Mouse (Mus musculus) heart, postnatal 0 days (tissue): ENCODE measurements around the gene Fam193a. TPM values are rescaled to one million over a fixed set of nuclear protein-coding genes. Genes with fewer than 3 reads are reported as not detected.
A peak's percentile ranks its signal among the peaks of the same experiment; 100 is the strongest.

Experiments used
- ATAC-seq: fragments of 200-750 bp; cut with Nextera tagmentation; 2 replicates; pipeline ENCODE4 v1.8.0; 2017; ENCODE audit warnings: low read depth, moderate number of reproducible peaks, moderate library complexity; ENCODE audit not compliant: insufficient read depth
- DNase-seq: peaks from one replicate; pipeline ENCODE4 v3.0.0-alpha.2; 2016; ENCODE audit warnings: low spot score
- H3K27ac ChIP-seq: fragments of 300-500 bp; sonication (generic); 2 replicates; pipeline ENCODE4 v1.5.1; 2014; ENCODE audit warnings: low read depth, mild to moderate bottlenecking
- H3K27me3 ChIP-seq: fragments of 300-500 bp; sonication (generic); 2 replicates; pipeline ENCODE4 v1.6.1; 2014; ENCODE audit warnings: low read length, mixed read lengths; ENCODE audit not compliant: control insufficient read depth, insufficient read depth
- H3K36me3 ChIP-seq: fragments of 300-500 bp; sonication (generic); replicated peaks from 2 replicates; pipeline ENCODE4 v1.6.1; 2014; ENCODE audit warnings: low read length, mixed read lengths; ENCODE audit not compliant: control insufficient read depth, insufficient read depth
- H3K4me1 ChIP-seq: fragments of 300-500 bp; sonication (generic); 2 replicates; pipeline ENCODE4 v1.6.1; 2014; ENCODE audit warnings: antibody characterized with exemption; ENCODE audit not compliant: control insufficient read depth, insufficient read depth
- H3K4me2 ChIP-seq: fragments of 300-500 bp; sonication (generic); 2 replicates; pipeline ENCODE4 v1.6.1; 2014; ENCODE audit warnings: low read depth, mild to moderate bottlenecking, low read length, moderate library complexity
- H3K4me3 ChIP-seq: fragments of 300-500 bp; sonication (generic); 2 replicates; pipeline ENCODE4 v1.5.1; 2014; ENCODE audit warnings: low read depth, low read length
- H3K9ac ChIP-seq: fragments of 300-500 bp; sonication (generic); replicated peaks from 2 replicates; pipeline ENCODE4 v1.6.1; 2014; ENCODE audit warnings: low read depth, low read length, mixed read lengths
- H3K9me3 ChIP-seq: fragments of 300-500 bp; sonication (generic); replicated peaks from 2 replicates; pipeline ENCODE4 v1.6.1; 2016; ENCODE audit warnings: low read length; ENCODE audit not compliant: control insufficient read depth
- CTCF ChIP-seq: IDR thresholded peaks from 2 replicates; pipeline ENCODE4 v1.5.1; 2016; ENCODE audit warnings: antibody characterized with exemption, control low read depth, low read depth
- EP300 ChIP-seq: IDR thresholded peaks from 2 replicates; pipeline ENCODE4 v1.6.1; 2016; ENCODE audit warnings: antibody characterized with exemption, low read depth
- WGBS: fragments of 180-500 bp; shearing (Covaris S2); extraction: QIAGEN DNeasy Blood & Tissue Kit; methylation state at CpG from one replicate; pipeline ENCODE4 v1.1.7; 2014; 5-methylcytosine and 5-hydroxymethylcytosine counted together
- polyA plus RNA-seq: library from polyadenylated mRNA; unstranded; fragments of >200 nt; fragmentation: Nextera tagmentation; extraction: Ambion mirVana; gene quantifications from 2 replicates; pipeline ENCODE4 v1.2.1, GENCODE M21; 2015
- total RNA-seq: library from RNA; depleted of rRNA; stranded (reverse); fragments of >200 nt; gene quantifications from 2 replicates; pipeline ENCODE4 v1.2.3, GENCODE M21; 2014; ENCODE audit warnings: low replicate concordance

The Fam193a gene
- total and polyA plus RNA-seq, 2 experiments from 2014 or later = 5.4 to 31.0 TPM

DNA sequence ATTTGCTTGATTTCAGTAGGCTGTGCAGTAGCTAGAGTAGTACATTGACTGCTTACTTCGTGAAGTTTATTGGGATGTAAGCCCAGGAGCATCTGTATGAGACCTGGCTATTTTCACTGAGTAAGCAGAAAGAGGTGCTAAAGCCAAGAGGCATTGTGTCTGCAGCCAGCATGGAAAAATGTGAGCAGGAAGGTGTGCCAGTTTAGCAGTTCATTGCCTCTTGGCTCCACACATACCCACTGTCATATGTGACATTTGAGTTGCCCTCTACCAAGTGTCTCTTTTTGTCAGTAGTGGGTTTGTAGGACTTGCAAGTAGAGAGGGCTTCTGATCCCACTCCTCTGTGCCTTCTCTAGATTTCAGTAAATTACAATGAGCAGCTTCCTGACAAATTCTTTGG is 28.6 kb downstream of the Fam193a start:
- Histone ChIP-seq H3K9me3 (no peaks in the 10 kb centered on the region), H3K9ac (no peak overlapping the region), H3K4me2 (no peak overlapping the region), H3K36me3 (no peaks in the 10 kb centered on the region), H3K4me1 (peaks cover 36% of the 10 kb centered on the region), H3K27me3 (no peaks in the 10 kb centered on the region), H3K4me3 (no peak overlapping the region), H3K27ac (no peak overlapping the region)
- ATAC-seq = no peak
- TF ChIP-seq CTCF = no peak
- no peak for TF ChIP-seq EP300
- WGBS = 44% methylated on average over 1 of the region's 1 CpGs
- no peak for DNase-seq

DNA sequence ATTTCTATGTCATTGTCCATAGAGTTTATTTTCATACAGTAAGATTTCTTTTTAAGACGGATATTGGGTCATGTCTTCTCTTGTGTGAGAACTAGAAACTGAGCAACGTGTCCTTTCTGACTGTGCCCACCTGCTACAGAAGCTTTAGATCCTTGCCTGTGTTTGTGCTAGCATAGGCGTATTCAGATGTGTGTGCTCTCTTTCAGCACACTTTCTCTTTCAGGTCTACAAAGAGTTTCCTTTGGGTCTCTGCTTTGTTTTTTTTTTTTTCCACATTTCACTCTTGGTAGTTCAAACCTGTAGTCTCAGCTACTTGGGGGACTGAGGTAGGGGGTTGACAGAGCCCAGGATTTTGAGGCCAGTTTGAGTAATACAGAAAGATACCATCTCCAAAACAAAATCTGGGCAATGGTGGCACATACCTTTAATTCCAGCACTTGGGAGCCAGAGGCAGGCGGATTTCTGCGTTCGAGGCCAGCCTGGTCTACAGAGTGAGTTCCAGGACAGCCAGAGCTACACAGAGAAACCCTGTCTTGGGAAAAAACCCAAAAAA is 37.7 kb downstream of the Fam193a start:
- TF ChIP-seq EP300 (no peak), CTCF (no peak)
- Histone ChIP-seq H3K4me2 (no peak overlapping the region), H3K27me3 (no peaks in the 10 kb centered on the region), H3K9me3 (no peaks in the 10 kb centered on the region), H3K27ac (no peak overlapping the region), H3K4me3 (no peak overlapping the region), H3K4me1 (peaks cover 35% of the 10 kb centered on the region), H3K9ac (no peak overlapping the region), H3K36me3 (0 out of 2 replicates have a peak, but pooled peaks cover under 1% of the 10 kb centered on the region)
- 82% methylated on average over 6 of the region's 6 CpGs for WGBS
- DNase-seq (no peak), ATAC-seq (no peak)

DNA sequence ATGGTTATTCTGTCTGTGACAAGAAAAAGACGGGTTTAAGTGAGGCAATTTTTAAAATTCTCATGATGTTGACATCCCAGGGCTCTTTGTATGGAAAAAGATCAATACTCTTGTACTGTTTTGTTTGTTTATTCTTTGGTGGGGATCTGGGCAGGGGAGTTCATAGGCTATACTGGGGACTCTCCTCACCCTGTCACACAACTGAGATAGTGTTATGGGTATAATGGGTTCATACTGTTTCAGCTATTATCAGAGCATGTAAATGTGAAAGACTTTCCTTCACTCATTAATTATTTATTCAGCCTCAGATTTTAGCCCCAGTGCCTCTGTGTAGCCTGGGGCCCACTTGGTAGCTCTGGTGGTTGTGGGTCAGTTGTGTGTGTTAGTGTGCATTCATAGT is 39.3 kb downstream of the Fam193a start:
- ATAC-seq (no peak), DNase-seq (no peak)
- Histone ChIP-seq H3K36me3 (0 out of 2 replicates have a peak, but pooled peaks cover 5% of the 10 kb centered on the region), H3K9ac (no peak overlapping the region), H3K4me1 (peaks cover 25% of the 10 kb centered on the region), H3K4me3 (no peak overlapping the region), H3K27me3 (no peaks in the 10 kb centered on the region), H3K4me2 (no peak overlapping the region), H3K9me3 (no peaks in the 10 kb centered on the region), H3K27ac (no peak overlapping the region)
- WGBS = 84% methylated on average over 1 of the region's 1 CpGs
- no peak for TF ChIP-seq CTCF
- no peak for TF ChIP-seq EP300

DNA sequence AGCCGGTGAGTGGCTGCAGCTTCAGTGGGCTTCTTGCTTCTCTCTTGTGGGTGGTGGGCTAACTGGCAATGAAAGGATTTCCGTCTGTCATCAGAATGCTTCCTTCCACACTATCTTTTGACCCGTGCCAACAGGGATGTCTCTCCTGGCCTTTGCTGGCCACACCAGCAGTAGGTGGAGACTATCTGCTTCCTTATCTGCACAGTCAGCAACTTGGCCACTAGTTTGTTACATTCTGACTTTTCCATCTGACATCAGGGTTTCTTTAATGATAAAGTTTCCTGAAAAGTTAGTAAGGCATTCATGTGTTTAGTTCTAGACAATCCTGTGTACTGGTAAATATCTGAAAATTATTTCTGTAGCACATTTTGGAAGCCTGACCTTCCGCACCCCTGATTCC is 41.1 kb downstream of the Fam193a start:
- WGBS = 36% methylated on average over 4 of the region's 4 CpGs
- Histone ChIP-seq H3K4me3 (no peak overlapping the region), H3K4me1 (peaks cover 22% of the 10 kb centered on the region), H3K27me3 (no peaks in the 10 kb centered on the region), H3K9me3 (no peaks in the 10 kb centered on the region), H3K9ac (no peak overlapping the region), H3K4me2 (no peak overlapping the region), H3K36me3 (0 out of 2 replicates have a peak, but pooled peaks cover 7% of the 10 kb centered on the region), H3K27ac (peak overlapping the region; percentile 34; the same call in 1 of the 2 replicates)
- DNase-seq (no peak), ATAC-seq (no peak)
- no peak for TF ChIP-seq CTCF
- no peak for TF ChIP-seq EP300

DNA sequence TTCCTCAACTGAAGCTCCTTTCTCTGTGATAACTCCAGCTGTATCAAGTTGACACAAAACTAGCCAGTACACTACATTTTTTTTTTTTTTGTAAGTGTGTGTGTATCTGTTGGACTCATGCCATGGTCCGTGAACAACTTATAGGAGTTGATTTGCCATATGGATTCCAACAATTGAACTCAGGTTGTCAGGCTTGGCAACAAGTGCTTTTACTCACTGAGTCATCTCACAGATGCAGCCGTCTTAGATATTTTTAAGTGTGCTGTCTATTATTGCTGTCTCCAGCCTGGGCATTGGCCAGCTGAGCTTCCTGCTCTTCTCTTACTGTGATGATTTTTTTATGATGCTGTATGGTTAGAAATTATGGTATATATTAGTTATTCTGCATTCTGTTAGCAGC is 44.2 kb downstream of the Fam193a start:
- ATAC-seq (no peak), DNase-seq (no peak)
- TF ChIP-seq EP300 (no peak), CTCF (no peak)
- no peak overlapping the region for H3K4me3 ChIP-seq
- H3K4me2 ChIP-seq = no peak overlapping the region
- no peaks in the 10 kb centered on the region for H3K27me3 ChIP-seq
- H3K4me1 ChIP-seq = peaks cover 27% of the 10 kb centered on the region
- H3K36me3 ChIP-seq = 0 out of 2 replicates have a peak, but pooled peaks cover 7% of the 10 kb centered on the region
- no peak overlapping the region for H3K9ac ChIP-seq
- H3K27ac ChIP-seq = no peak overlapping the region
- 24% methylated on average over 2 of the region's 2 CpGs for WGBS
- H3K9me3 ChIP-seq = no peaks in the 10 kb centered on the region

DNA sequence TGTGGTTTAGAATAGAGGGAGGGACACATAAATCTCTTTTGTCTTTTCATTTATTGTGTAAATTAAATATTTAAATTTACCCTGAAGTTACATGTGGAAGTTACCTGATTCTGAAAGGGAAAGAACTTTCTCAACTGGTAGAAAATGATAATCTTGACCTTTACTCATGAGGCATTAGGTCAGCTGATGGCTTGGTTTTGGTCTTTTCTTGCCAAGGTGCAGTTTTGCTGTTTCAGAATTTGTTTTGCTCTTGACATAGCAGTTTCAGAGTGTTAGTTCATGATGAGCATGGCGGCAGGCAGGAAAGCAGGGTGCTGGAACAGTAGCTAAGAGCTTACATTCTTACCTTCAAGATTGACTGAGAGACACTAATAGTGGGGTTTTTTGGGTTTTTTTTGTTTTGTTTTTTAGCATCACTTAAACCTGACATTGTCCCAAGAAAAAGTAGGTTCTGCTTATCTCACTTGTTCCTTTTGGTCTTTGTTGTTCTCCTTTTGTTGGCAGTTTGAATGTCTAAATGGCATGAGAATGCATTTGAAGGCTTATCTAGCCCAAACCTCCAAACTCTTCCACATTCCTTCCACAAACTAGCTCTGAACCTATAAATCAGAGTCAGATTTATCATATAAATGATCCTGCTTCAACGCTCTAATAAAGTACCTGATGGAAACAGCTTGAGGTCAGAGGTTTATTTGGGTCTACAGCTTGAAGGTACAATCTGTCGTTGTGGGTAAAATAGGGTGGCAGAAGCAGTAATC is 47.7 kb downstream of the Fam193a start:
- DNase-seq (no peak), ATAC-seq (no peak)
- H3K4me2 ChIP-seq = no peak overlapping the region
- H3K4me3 ChIP-seq = no peak overlapping the region
- 89% methylated on average over 3 of the region's 3 CpGs for WGBS
- H3K9me3 ChIP-seq = no peaks in the 10 kb centered on the region
- no peaks in the 10 kb centered on the region for H3K27me3 ChIP-seq
- peaks cover 31% of the 10 kb centered on the region for H3K36me3 ChIP-seq
- H3K27ac ChIP-seq = no peak overlapping the region
- TF ChIP-seq CTCF = no peak
- no peak for TF ChIP-seq EP300
- H3K9ac ChIP-seq = no peak overlapping the region
- H3K4me1 ChIP-seq = peaks cover 11% of the 10 kb centered on the region
